Mouse (Mus musculus): ENCODE results near the gene Pisd. TPM values are rescaled to one million over a fixed set of nuclear protein-coding genes. Genes with fewer than 3 reads are reported as not detected.

The Pisd gene
- total and polyA plus RNA-seq, 2 experiments from 2014 or later = 89.0 to 94.5 TPM

- H3K4me3 ChIP-seq (ENCODE audit: low read depth, low read length) = no peak overlapping the region
Observed at GRCm38 (mm10) chr5:32756141-32756540, 29.3 kb downstream of the Pisd start.

GRCm38 (mm10) chr5:32751736-32752135 is 33.7 kb downstream of the Pisd start:
- Histone ChIP-seq H3K4me3 (ENCODE audit: low read depth, low read length) (no peak overlapping the region), H3K36me3 (ENCODE audit: insufficient read depth, low read length) (no peaks in the 10 kb centered on the region), H3K9ac (replicated peaks; ENCODE audit: low read length, poor library complexity, severe bottlenecking) (0 out of 2 replicates have a peak overlapping the region, but pooled peaks have one; percentile 2), H3K27me3 (ENCODE audit: insufficient read depth, low read length) (no peaks in the 10 kb centered on the region), H3K9me3 (ENCODE audit: low read length) (no peaks in the 10 kb centered on the region), H3K4me2 (ENCODE audit: low read depth, low read length, poor library complexity, severe bottlenecking) (no peak overlapping the region), H3K4me1 (ENCODE audit: insufficient read depth, low read length) (no peaks in the 10 kb centered on the region), H3K27ac (ENCODE audit: low read depth, low read length) (no peak overlapping the region)
- TF ChIP-seq CTCF (IDR thresholded peaks at IDR 0.05) = no peak
- 46% methylated on average over 2 of the region's 2 CpGs for WGBS
- DNase-seq (ENCODE audit: low spot score) (no peak), ATAC-seq (ENCODE audit: low FRiP score) (no peak)

More at GRCm38 (mm10) chr5:32756141-32756540, 29.3 kb downstream of the Pisd start:
- Histone ChIP-seq H3K36me3 (ENCODE audit: insufficient read depth, low read length) (0 out of 2 replicates have a peak, but pooled peaks cover 3% of the 10 kb centered on the region), H3K27ac (ENCODE audit: low read depth, low read length) (no peak overlapping the region), H3K27me3 (ENCODE audit: insufficient read depth, low read length) (no peaks in the 10 kb centered on the region), H3K9me3 (ENCODE audit: low read length) (no peaks in the 10 kb centered on the region), H3K4me2 (ENCODE audit: low read depth, low read length, poor library complexity, severe bottlenecking) (no peak overlapping the region), H3K4me1 (ENCODE audit: insufficient read depth, low read length) (no peaks in the 10 kb centered on the region), H3K9ac (replicated peaks; ENCODE audit: low read length, poor library complexity, severe bottlenecking) (no peak overlapping the region)
- DNase-seq (ENCODE audit: low spot score) (no peak), ATAC-seq (ENCODE audit: low FRiP score) (no peak)
- WGBS = 96% methylated on average over 8 of the region's 8 CpGs
- no peak for TF ChIP-seq CTCF (IDR thresholded peaks at IDR 0.05)

GRCm38 (mm10) chr5:32748936-32749335 is 36.5 kb downstream of the Pisd start:
- Histone ChIP-seq H3K4me3 (ENCODE audit: low read depth, low read length) (no peak overlapping the region), H3K4me1 (ENCODE audit: insufficient read depth, low read length) (no peaks in the 10 kb centered on the region), H3K4me2 (ENCODE audit: low read depth, low read length, poor library complexity, severe bottlenecking) (no peak overlapping the region), H3K27ac (ENCODE audit: low read depth, low read length) (no peak overlapping the region), H3K9me3 (ENCODE audit: low read length) (no peaks in the 10 kb centered on the region), H3K36me3 (ENCODE audit: insufficient read depth, low read length) (no peaks in the 10 kb centered on the region), H3K9ac (replicated peaks; ENCODE audit: low read length, poor library complexity, severe bottlenecking) (no peak overlapping the region), H3K27me3 (ENCODE audit: insufficient read depth, low read length) (no peaks in the 10 kb centered on the region)
- no peak for DNase-seq (ENCODE audit: low spot score)
- ATAC-seq (ENCODE audit: low FRiP score) = no peak
- WGBS = 89% methylated on average over 6 of the region's 6 CpGs
- no peak for TF ChIP-seq CTCF (IDR thresholded peaks at IDR 0.05)

- 67% methylated on average over 6 of the region's 6 CpGs for WGBS
Observed at GRCm38 (mm10) chr5:32747650-32748375, 37.6 kb downstream of the Pisd start.

GRCm38 (mm10) chr5:32745705-32746655 is 39.5 kb downstream of the Pisd start:
- Histone ChIP-seq H3K4me1 (ENCODE audit: insufficient read depth, low read length) (peaks cover 7% of the 10 kb centered on the region; the same call in 1 of the 2 replicates), H3K27me3 (ENCODE audit: insufficient read depth, low read length) (no peaks in the 10 kb centered on the region), H3K27ac (ENCODE audit: low read depth, low read length) (peak overlapping the region; percentile 19; the same call in 1 of the 2 replicates), H3K9ac (replicated peaks; ENCODE audit: low read length, poor library complexity, severe bottlenecking) (no peak overlapping the region; the same call in 1 of the 2 replicates), H3K4me3 (ENCODE audit: low read depth, low read length) (peak overlapping the region; percentile 6; the same call in 1 of the 2 replicates), H3K9me3 (ENCODE audit: low read length) (no peaks in the 10 kb centered on the region), H3K4me2 (ENCODE audit: low read depth, low read length, poor library complexity, severe bottlenecking) (peak overlapping the region; percentile 28), H3K36me3 (ENCODE audit: insufficient read depth, low read length) (no peaks in the 10 kb centered on the region; the same call in 1 of the 2 replicates)
- no peak for TF ChIP-seq CTCF (IDR thresholded peaks at IDR 0.05)
- 11% methylated on average over 6 of the region's 10 CpGs for WGBS
- ATAC-seq (ENCODE audit: low FRiP score) (no peak), DNase-seq (ENCODE audit: low spot score) (peak; percentile 57)

More at GRCm38 (mm10) chr5:32747650-32748375, 37.6 kb downstream of the Pisd start:
- no peaks in the 10 kb centered on the region for H3K9me3 ChIP-seq (ENCODE audit: low read length)
- H3K4me3 ChIP-seq (ENCODE audit: low read depth, low read length) = no peak overlapping the region
- no peak overlapping the region for H3K9ac ChIP-seq (replicated peaks; ENCODE audit: low read length, poor library complexity, severe bottlenecking)
- no peak overlapping the region for H3K27ac ChIP-seq (ENCODE audit: low read depth, low read length)
- H3K27me3 ChIP-seq (ENCODE audit: insufficient read depth, low read length) = no peaks in the 10 kb centered on the region
- H3K4me1 ChIP-seq (ENCODE audit: insufficient read depth, low read length) = peaks cover 2% of the 10 kb centered on the region; the same call in 1 of the 2 replicates
- ATAC-seq (ENCODE audit: low FRiP score) (no peak; the same call in 1 of the 2 replicates), DNase-seq (ENCODE audit: low spot score) (peak; percentile 77)
- no peak overlapping the region for H3K4me2 ChIP-seq (ENCODE audit: low read depth, low read length, poor library complexity, severe bottlenecking)
- peak; percentile 82 for TF ChIP-seq CTCF (IDR thresholded peaks at IDR 0.05)
- no peaks in the 10 kb centered on the region for H3K36me3 ChIP-seq (ENCODE audit: insufficient read depth, low read length)
